Mouse (Mus musculus): ENCODE data around the gene Ncor2.

DNA sequence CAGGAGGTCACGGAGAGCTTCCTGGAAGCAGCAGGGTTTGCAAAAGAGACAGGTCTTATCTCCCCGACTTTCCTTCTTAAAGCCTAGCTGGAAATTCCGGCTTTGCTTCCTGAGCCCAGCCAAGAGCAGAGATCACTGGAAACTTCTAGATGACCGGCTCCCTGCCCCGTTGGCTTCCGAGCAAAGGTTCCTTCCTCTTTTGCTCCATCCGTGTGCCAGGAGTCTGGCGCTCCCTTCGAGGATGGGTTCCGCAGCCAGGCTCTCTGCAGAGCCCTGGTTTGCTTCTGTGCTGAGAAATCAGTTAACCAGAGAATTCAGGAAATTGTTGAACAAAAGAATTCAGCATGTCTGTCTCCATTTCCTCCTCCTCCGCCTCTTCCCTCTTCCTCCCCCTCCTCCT lies 186.1 kb downstream of the Ncor2 start:
- no peak for TF ChIP-seq TAL1 (IDR thresholded peaks at IDR 0.05; ENCODE audit: low read length)
- no peak for TF ChIP-seq GATA1 (IDR thresholded peaks at IDR 0.05; ENCODE audit: low read length)
